Mouse (Mus musculus) heart, embryonic 16.5 days (tissue): Measurements from ENCODE around the gene Veph1. TPM values are rescaled to one million over a fixed set of nuclear protein-coding genes. Genes with fewer than 3 reads are reported as not detected.

Experiments
- ATAC-seq: fragments of 200-750 bp; cut with Nextera tagmentation; replicated peaks from 2 replicates; pipeline ENCODE4 v1.8.0; 2017; ENCODE audit warnings: moderate number of reproducible peaks; ENCODE audit not compliant: insufficient read depth, low FRiP score; ENCODE audit errors: extremely low read depth
- H3K27ac ChIP-seq: fragments of 300-500 bp; sonication (generic); 2 replicates; pipeline ENCODE4 v1.5.1; 2014; ENCODE audit warnings: mild to moderate bottlenecking, low read length, control low read depth, moderate library complexity
- H3K27me3 ChIP-seq: fragments of 300-500 bp; sonication (generic); 2 replicates; pipeline ENCODE4 v1.6.1; 2014; ENCODE audit warnings: low read length, mixed read lengths; ENCODE audit not compliant: control insufficient read depth, insufficient read depth
- H3K36me3 ChIP-seq: fragments of 300-500 bp; sonication (generic); 2 replicates; pipeline ENCODE4 v1.6.1; 2014; ENCODE audit not compliant: control insufficient read depth, insufficient read depth
- H3K4me1 ChIP-seq: fragments of 300-500 bp; sonication (generic); 2 replicates; pipeline ENCODE4 v1.6.1; 2014; ENCODE audit warnings: low read length, mixed read lengths; ENCODE audit not compliant: control insufficient read depth, insufficient read depth
- H3K4me2 ChIP-seq: fragments of 300-500 bp; sonication (generic); 2 replicates; pipeline ENCODE4 v1.6.1; 2014; ENCODE audit warnings: low read depth, mild to moderate bottlenecking, control low read depth, low read length
- H3K4me3 ChIP-seq: fragments of 300-500 bp; sonication (generic); 2 replicates; pipeline ENCODE4 v1.5.1; 2014; ENCODE audit warnings: mild to moderate bottlenecking, control low read depth, low read length
- H3K9ac ChIP-seq: fragments of 300-500 bp; sonication (generic); 2 replicates; pipeline ENCODE4 v1.6.1; 2014; ENCODE audit warnings: low read length, control low read depth
- H3K9me3 ChIP-seq: fragments of 300-500 bp; sonication (generic); replicated peaks from 2 replicates; pipeline ENCODE4 v1.6.1; 2016; ENCODE audit warnings: low read length; ENCODE audit not compliant: control insufficient read depth
- WGBS: fragments of 180-500 bp; shearing (Covaris S2); extraction: QIAGEN DNeasy Blood & Tissue Kit; methylation state at CpG from one replicate; pipeline ENCODE4 v1.1.7; 2014; 5-methylcytosine and 5-hydroxymethylcytosine counted together
- polyA plus RNA-seq: library from polyadenylated mRNA; unstranded; fragments of >200 nt; fragmentation: Nextera tagmentation; extraction: Ambion mirVana; gene quantifications from 2 replicates; pipeline ENCODE4 v1.2.1, GENCODE M21; 2015

Gene Veph1
- polyA plus RNA-seq, 1 experiment from 2014 or later: 0.64 TPM

- Histone ChIP-seq H3K9ac (no peak overlapping the region), H3K36me3 (no peaks in the 10 kb centered on the region), H3K27ac (no peak overlapping the region), H3K4me2 (no peak overlapping the region), H3K4me1 (no peaks in the 10 kb centered on the region), H3K27me3 (no peaks in the 10 kb centered on the region), H3K9me3 (no peaks in the 10 kb centered on the region), H3K4me3 (no peak overlapping the region)
- ATAC-seq: no peak
- 77% methylated on average over 7 of the region's 7 CpGs for WGBS
These were observed 209.0 kb downstream of the Veph1 start for GRCm38 (mm10) chr3:66087608-66088007.

- Histone ChIP-seq H3K4me3 (no peak overlapping the region), H3K9ac (no peak overlapping the region), H3K27me3 (no peaks in the 10 kb centered on the region), H3K9me3 (no peaks in the 10 kb centered on the region), H3K36me3 (no peaks in the 10 kb centered on the region), H3K4me2 (no peak overlapping the region), H3K4me1 (no peaks in the 10 kb centered on the region), H3K27ac (no peak overlapping the region)
- no peak for ATAC-seq
- 80% methylated on average over 3 of the region's 3 CpGs for WGBS
These were observed 212.8 kb downstream of the Veph1 start for GRCm38 (mm10) chr3:66083856-66084255.

GRCm38 (mm10) chr3:66083407-66083806 is 213.2 kb downstream of the Veph1 start:
- no peaks in the 10 kb centered on the region for H3K4me1 ChIP-seq
- no peaks in the 10 kb centered on the region for H3K36me3 ChIP-seq
- H3K9ac ChIP-seq: no peak overlapping the region
- no peak overlapping the region for H3K4me3 ChIP-seq
- no peaks in the 10 kb centered on the region for H3K9me3 ChIP-seq
- no peak overlapping the region for H3K4me2 ChIP-seq
- no peaks in the 10 kb centered on the region for H3K27me3 ChIP-seq
- no peak overlapping the region for H3K27ac ChIP-seq
- no peak for ATAC-seq
- 73% methylated on average over 5 of the region's 5 CpGs for WGBS

GRCm38 (mm10) chr3:66082975-66083374 is 213.7 kb downstream of the Veph1 start:
- ATAC-seq: no peak
- Histone ChIP-seq H3K4me3 (no peak overlapping the region), H3K4me2 (no peak overlapping the region), H3K27me3 (no peaks in the 10 kb centered on the region), H3K9me3 (no peaks in the 10 kb centered on the region), H3K36me3 (no peaks in the 10 kb centered on the region), H3K9ac (no peak overlapping the region), H3K4me1 (no peaks in the 10 kb centered on the region), H3K27ac (no peak overlapping the region)
- 88% methylated on average over 4 of the region's 4 CpGs for WGBS

GRCm38 (mm10) chr3:66081363-66081736 is 215.3 kb downstream of the Veph1 start:
- no peaks in the 10 kb centered on the region for H3K9me3 ChIP-seq
- no peak overlapping the region for H3K27ac ChIP-seq
- no peaks in the 10 kb centered on the region for H3K27me3 ChIP-seq
- no peak overlapping the region for H3K9ac ChIP-seq
- no peaks in the 10 kb centered on the region for H3K36me3 ChIP-seq
- H3K4me3 ChIP-seq: no peak overlapping the region
- no peak overlapping the region for H3K4me2 ChIP-seq
- WGBS: 70% methylated on average over 3 of the region's 3 CpGs
- H3K4me1 ChIP-seq: no peaks in the 10 kb centered on the region
- ATAC-seq: no peak

GRCm38 (mm10) chr3:66080631-66081362 is 215.8 kb downstream of the Veph1 start:
- no peaks in the 10 kb centered on the region for H3K27me3 ChIP-seq
- no peaks in the 10 kb centered on the region for H3K36me3 ChIP-seq
- H3K4me2 ChIP-seq: no peak overlapping the region
- no peaks in the 10 kb centered on the region for H3K9me3 ChIP-seq
- H3K4me3 ChIP-seq: no peak overlapping the region
- H3K27ac ChIP-seq: no peak overlapping the region
- ATAC-seq: no peak
- H3K9ac ChIP-seq: no peak overlapping the region
- 60% methylated on average over 4 of the region's 4 CpGs for WGBS
- no peaks in the 10 kb centered on the region for H3K4me1 ChIP-seq

- Histone ChIP-seq H3K4me1 (no peaks in the 10 kb centered on the region), H3K27me3 (no peaks in the 10 kb centered on the region), H3K4me3 (no peak overlapping the region), H3K9ac (no peak overlapping the region), H3K27ac (no peak overlapping the region), H3K36me3 (no peaks in the 10 kb centered on the region), H3K9me3 (no peaks in the 10 kb centered on the region), H3K4me2 (no peak overlapping the region)
- WGBS: 71% methylated on average over 4 of the region's 4 CpGs
- ATAC-seq: no peak
These were observed 216.8 kb downstream of the Veph1 start for GRCm38 (mm10) chr3:66079886-66080285.

GRCm38 (mm10) chr3:66078898-66079537 is 217.6 kb downstream of the Veph1 start:
- ATAC-seq: no peak
- Histone ChIP-seq H3K9ac (no peak overlapping the region), H3K9me3 (no peaks in the 10 kb centered on the region), H3K27ac (no peak overlapping the region), H3K36me3 (no peaks in the 10 kb centered on the region), H3K4me1 (no peaks in the 10 kb centered on the region), H3K4me2 (no peak overlapping the region), H3K27me3 (no peaks in the 10 kb centered on the region), H3K4me3 (no peak overlapping the region)
- WGBS: 76% methylated on average over 6 of the region's 6 CpGs

GRCm38 (mm10) chr3:66078026-66078721 is 218.5 kb downstream of the Veph1 start:
- H3K4me3 ChIP-seq: no peak overlapping the region
- no peaks in the 10 kb centered on the region for H3K27me3 ChIP-seq
- no peak overlapping the region for H3K9ac ChIP-seq
- no peaks in the 10 kb centered on the region for H3K36me3 ChIP-seq
- H3K4me1 ChIP-seq: no peaks in the 10 kb centered on the region
- no peak overlapping the region for H3K4me2 ChIP-seq
- H3K27ac ChIP-seq: no peak overlapping the region
- 82% methylated on average over 23 of the region's 23 CpGs for WGBS
- ATAC-seq: no peak
- H3K9me3 ChIP-seq: no peaks in the 10 kb centered on the region
